Mouse (Mus musculus): ENCODE data around the gene Dnaja3. TPM values are rescaled to one million over a fixed set of nuclear protein-coding genes. Genes with fewer than 3 reads are reported as not detected.

The Dnaja3 gene
- polyA plus RNA-seq, 1 experiment from 2014 or later: 38.6 TPM

GRCm38 (mm10) chr16:4627105-4627504, 12.7 kb upstream of the Dnaja3 start:
- no peaks in the 10 kb centered on the region for H3K9me3 ChIP-seq (ENCODE audit: control insufficient read depth)
- no peak overlapping the region for H3K4me3 ChIP-seq (ENCODE audit: low read depth, low read length)
- H3K4me1 ChIP-seq (replicated peaks; ENCODE audit: control insufficient read depth, insufficient read depth, low read length): no peaks in the 10 kb centered on the region; the same call in 1 of the 2 replicates
- ATAC-seq: no peak
- no peak overlapping the region for H3K9ac ChIP-seq (ENCODE audit: low read depth, low read length)
- H3K27ac ChIP-seq (ENCODE audit: low read depth, low read length): no peak overlapping the region
- 73% methylated on average over 6 of the region's 6 CpGs for WGBS
- H3K27me3 ChIP-seq (replicated peaks; ENCODE audit: control insufficient read depth, insufficient read depth, low read length): no peaks in the 10 kb centered on the region
- H3K4me2 ChIP-seq (replicated peaks; ENCODE audit: low read depth): no peak overlapping the region
- TF ChIP-seq CTCF (IDR thresholded peaks at IDR 0.05; ENCODE audit: low read depth): no peak
- peaks cover 44% of the 10 kb centered on the region for H3K36me3 ChIP-seq (ENCODE audit: control insufficient read depth, insufficient read depth)

DNA sequence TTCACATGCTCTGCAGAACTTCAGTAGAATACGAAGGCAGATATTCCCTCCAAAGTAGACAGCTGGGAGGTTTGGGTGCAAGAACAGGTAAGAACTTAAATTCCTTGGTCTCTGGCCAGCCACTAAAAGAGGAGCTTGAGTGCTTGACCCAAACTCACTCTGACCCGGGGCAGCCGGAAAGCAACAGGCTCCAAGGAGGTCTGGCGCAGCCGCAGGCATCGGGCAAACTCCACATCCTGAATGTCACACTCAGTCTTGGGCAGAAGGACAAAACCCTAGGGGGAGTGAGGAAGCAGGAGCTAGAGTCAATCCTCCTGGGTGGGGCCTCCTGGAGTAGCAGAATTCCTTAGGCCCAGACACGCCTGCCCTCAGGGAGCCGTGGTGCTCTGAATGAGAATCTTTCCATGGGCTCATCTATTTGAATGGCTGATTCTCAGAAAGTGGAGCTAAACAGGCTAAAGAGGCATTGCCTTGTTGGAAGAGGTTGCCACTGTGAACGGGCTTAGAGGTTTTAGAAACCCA, 10.8 kb upstream of the Dnaja3 start:
- TF ChIP-seq CTCF (IDR thresholded peaks at IDR 0.05; ENCODE audit: low read depth): no peak
- no peak overlapping the region for H3K4me2 ChIP-seq (replicated peaks; ENCODE audit: low read depth)
- H3K27me3 ChIP-seq (replicated peaks; ENCODE audit: control insufficient read depth, insufficient read depth, low read length): no peaks in the 10 kb centered on the region
- no peaks in the 10 kb centered on the region for H3K4me1 ChIP-seq (replicated peaks; ENCODE audit: control insufficient read depth, insufficient read depth, low read length)
- WGBS: 89% methylated on average over 9 of the region's 9 CpGs
- no peak overlapping the region for H3K27ac ChIP-seq (ENCODE audit: low read depth, low read length)
- peaks cover 59% of the 10 kb centered on the region for H3K36me3 ChIP-seq (ENCODE audit: control insufficient read depth, insufficient read depth)
- ATAC-seq: no peak
- no peak overlapping the region for H3K4me3 ChIP-seq (ENCODE audit: low read depth, low read length)
- no peaks in the 10 kb centered on the region for H3K9me3 ChIP-seq (ENCODE audit: control insufficient read depth)
- no peak overlapping the region for H3K9ac ChIP-seq (ENCODE audit: low read depth, low read length)

GRCm38 (mm10) chr16:4629950-4630349, 9.8 kb upstream of the Dnaja3 start:
- Histone ChIP-seq H3K9me3 (ENCODE audit: control insufficient read depth) (no peaks in the 10 kb centered on the region), H3K36me3 (ENCODE audit: control insufficient read depth, insufficient read depth) (peaks cover 67% of the 10 kb centered on the region), H3K4me2 (replicated peaks; ENCODE audit: low read depth) (no peak overlapping the region), H3K27me3 (replicated peaks; ENCODE audit: control insufficient read depth, insufficient read depth, low read length) (no peaks in the 10 kb centered on the region), H3K9ac (ENCODE audit: low read depth, low read length) (no peak overlapping the region), H3K4me1 (replicated peaks; ENCODE audit: control insufficient read depth, insufficient read depth, low read length) (no peaks in the 10 kb centered on the region), H3K4me3 (ENCODE audit: low read depth, low read length) (no peak overlapping the region), H3K27ac (ENCODE audit: low read depth, low read length) (peak overlapping the region; percentile 28; the same call in 1 of the 2 replicates)
- WGBS: 24% methylated on average over 6 of the region's 6 CpGs
- peak; percentile 55 for ATAC-seq
- peak; percentile 99 for TF ChIP-seq CTCF (IDR thresholded peaks at IDR 0.05; ENCODE audit: low read depth)

- peak overlapping the region; percentile 4; the same call in 1 of the 2 replicates for H3K27ac ChIP-seq (ENCODE audit: low read depth, low read length)
- H3K4me3 ChIP-seq (ENCODE audit: low read depth, low read length): no peak overlapping the region
- no peak overlapping the region for H3K9ac ChIP-seq (ENCODE audit: low read depth, low read length)
- H3K4me1 ChIP-seq (replicated peaks; ENCODE audit: control insufficient read depth, insufficient read depth, low read length): no peaks in the 10 kb centered on the region
- peaks cover 63% of the 10 kb centered on the region for H3K36me3 ChIP-seq (ENCODE audit: control insufficient read depth, insufficient read depth)
- WGBS: 39% methylated on average over 7 of the region's 7 CpGs
- no peaks in the 10 kb centered on the region for H3K9me3 ChIP-seq (ENCODE audit: control insufficient read depth)
- TF ChIP-seq CTCF (IDR thresholded peaks at IDR 0.05; ENCODE audit: low read depth): peak; percentile 75
- H3K27me3 ChIP-seq (replicated peaks; ENCODE audit: control insufficient read depth, insufficient read depth, low read length): no peaks in the 10 kb centered on the region
- no peak for ATAC-seq
- no peak overlapping the region for H3K4me2 ChIP-seq (replicated peaks; ENCODE audit: low read depth)
Observed at GRCm38 (mm10) chr16:4632050-4632449, 7.7 kb upstream of the Dnaja3 start.

GRCm38 (mm10) chr16:4633661-4634060, 6.1 kb upstream of the Dnaja3 start:
- ATAC-seq: no peak

DNA sequence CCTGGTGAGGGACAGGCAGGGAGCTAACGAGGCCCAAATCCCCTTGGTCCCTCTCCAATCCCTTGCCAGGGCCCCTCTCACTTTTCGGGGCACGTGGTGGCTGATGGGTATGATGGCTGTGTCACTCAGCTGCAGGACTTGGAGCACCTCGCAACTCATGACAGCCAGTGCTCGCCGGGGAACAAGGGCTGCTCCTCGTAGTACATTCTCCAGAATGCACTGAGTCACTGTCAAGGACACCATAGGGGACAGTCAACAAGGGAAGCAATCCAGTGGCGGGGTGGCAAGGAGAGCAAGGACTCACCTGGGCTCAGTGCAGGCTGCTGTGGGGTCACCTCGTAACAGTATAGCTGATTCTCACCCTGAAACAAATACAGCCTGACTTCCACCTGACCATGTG, 5.1 kb upstream of the Dnaja3 start:
- Histone ChIP-seq H3K4me2 (replicated peaks; ENCODE audit: low read depth) (no peak overlapping the region), H3K9ac (ENCODE audit: low read depth, low read length) (no peak overlapping the region), H3K27me3 (replicated peaks; ENCODE audit: control insufficient read depth, insufficient read depth, low read length) (no peaks in the 10 kb centered on the region), H3K27ac (ENCODE audit: low read depth, low read length) (no peak overlapping the region), H3K4me1 (replicated peaks; ENCODE audit: control insufficient read depth, insufficient read depth, low read length) (0 out of 2 replicates have a peak, but pooled peaks cover 2% of the 10 kb centered on the region), H3K9me3 (ENCODE audit: control insufficient read depth) (no peaks in the 10 kb centered on the region), H3K36me3 (ENCODE audit: control insufficient read depth, insufficient read depth) (peaks cover 44% of the 10 kb centered on the region), H3K4me3 (ENCODE audit: low read depth, low read length) (no peak overlapping the region)
- TF ChIP-seq CTCF (IDR thresholded peaks at IDR 0.05; ENCODE audit: low read depth): no peak
- no peak for ATAC-seq
- 81% methylated on average over 9 of the region's 9 CpGs for WGBS

More at GRCm38 (mm10) chr16:4633661-4634060, 6.1 kb upstream of the Dnaja3 start:
- no peaks in the 10 kb centered on the region for H3K4me1 ChIP-seq (replicated peaks; ENCODE audit: control insufficient read depth, insufficient read depth, low read length)
- TF ChIP-seq CTCF (IDR thresholded peaks at IDR 0.05; ENCODE audit: low read depth): no peak
- peaks cover 53% of the 10 kb centered on the region for H3K36me3 ChIP-seq (ENCODE audit: control insufficient read depth, insufficient read depth)
- no peak overlapping the region for H3K4me2 ChIP-seq (replicated peaks; ENCODE audit: low read depth)
- H3K4me3 ChIP-seq (ENCODE audit: low read depth, low read length): no peak overlapping the region
- H3K9me3 ChIP-seq (ENCODE audit: control insufficient read depth): no peaks in the 10 kb centered on the region
- no peak overlapping the region for H3K9ac ChIP-seq (ENCODE audit: low read depth, low read length)
- H3K27ac ChIP-seq (ENCODE audit: low read depth, low read length): no peak overlapping the region
- no peaks in the 10 kb centered on the region for H3K27me3 ChIP-seq (replicated peaks; ENCODE audit: control insufficient read depth, insufficient read depth, low read length)
- WGBS: 97% methylated on average over 3 of the region's 3 CpGs
